Mouse (Mus musculus) layer of hippocampus, adult 8-10 months (tissue): Measurements from ENCODE around the gene Zfp467. TPM values are rescaled to one million over a fixed set of nuclear protein-coding genes. Genes with fewer than 3 reads are reported as not detected.

Source experiments
- DNase-seq, 2 experiments: peaks; one replicate each; pipeline ENCODE4 v3.0.0; 2022; ENCODE audit warnings: low spot score in 2 of 2
- total RNA-seq, 4 experiments: library from RNA; stranded (reverse); gene quantifications; 2 replicates each; pipeline ENCODE4 v1.2.4; 2022

The Zfp467 gene
- total RNA-seq, 4 experiments from 2014 or later = 24.6 to 32.2 (median 28.2) TPM

DNA sequence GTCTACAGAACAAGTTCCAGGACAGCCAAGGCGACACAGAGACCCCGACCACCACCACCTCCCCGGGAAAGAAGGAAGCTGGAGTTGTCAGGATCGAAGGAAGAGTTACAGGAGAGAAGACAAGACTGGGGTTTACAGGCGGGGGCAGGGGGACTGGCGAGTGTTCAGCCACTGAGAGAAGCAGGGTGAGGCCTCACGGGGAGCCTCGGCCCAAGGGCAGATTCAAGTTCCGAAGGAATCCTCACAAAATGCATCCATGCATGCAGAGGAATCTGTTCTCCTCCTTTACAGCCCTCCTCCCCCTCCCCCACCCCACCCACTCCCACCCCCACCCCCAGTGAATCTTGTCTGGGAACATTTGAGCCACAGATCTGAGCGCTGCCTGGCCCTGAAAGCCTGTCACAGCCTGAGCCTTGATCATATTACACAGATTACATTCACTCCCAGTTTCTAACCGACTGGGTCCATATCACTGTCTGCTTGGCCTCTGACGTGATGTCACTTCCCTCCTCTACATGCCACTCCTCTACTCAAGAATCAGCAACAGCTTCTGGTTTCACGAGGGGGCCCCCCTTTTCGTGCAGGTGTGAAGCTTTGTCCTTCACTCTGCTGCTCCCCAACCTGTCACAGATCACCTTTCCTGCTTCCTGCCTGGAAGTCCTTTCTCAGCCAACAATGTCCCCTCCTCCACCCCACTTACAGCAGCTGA, 5.2 kb downstream of the Zfp467 start:
- no peak for DNase-seq

DNA sequence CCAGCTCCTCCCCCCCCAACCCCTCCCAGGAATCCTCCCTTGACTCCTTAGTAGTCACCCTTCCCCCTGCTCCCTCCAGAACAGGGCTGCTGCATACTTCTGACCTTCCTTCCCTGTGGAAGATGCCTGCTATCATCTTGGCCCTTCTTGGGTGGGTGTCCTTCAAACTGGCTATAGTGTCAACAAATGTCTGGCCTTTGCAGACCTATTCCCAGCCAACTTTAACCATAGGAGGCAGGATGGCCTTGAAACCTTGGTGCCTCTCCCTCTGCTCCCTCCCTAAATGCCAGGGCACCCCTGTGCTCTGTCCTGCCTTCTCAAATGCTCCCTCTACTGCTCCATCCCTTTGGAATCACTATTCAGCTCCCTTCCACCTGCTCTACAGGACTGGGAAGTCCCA, 6.0 kb downstream of the Zfp467 start:
- no peak for DNase-seq

DNA sequence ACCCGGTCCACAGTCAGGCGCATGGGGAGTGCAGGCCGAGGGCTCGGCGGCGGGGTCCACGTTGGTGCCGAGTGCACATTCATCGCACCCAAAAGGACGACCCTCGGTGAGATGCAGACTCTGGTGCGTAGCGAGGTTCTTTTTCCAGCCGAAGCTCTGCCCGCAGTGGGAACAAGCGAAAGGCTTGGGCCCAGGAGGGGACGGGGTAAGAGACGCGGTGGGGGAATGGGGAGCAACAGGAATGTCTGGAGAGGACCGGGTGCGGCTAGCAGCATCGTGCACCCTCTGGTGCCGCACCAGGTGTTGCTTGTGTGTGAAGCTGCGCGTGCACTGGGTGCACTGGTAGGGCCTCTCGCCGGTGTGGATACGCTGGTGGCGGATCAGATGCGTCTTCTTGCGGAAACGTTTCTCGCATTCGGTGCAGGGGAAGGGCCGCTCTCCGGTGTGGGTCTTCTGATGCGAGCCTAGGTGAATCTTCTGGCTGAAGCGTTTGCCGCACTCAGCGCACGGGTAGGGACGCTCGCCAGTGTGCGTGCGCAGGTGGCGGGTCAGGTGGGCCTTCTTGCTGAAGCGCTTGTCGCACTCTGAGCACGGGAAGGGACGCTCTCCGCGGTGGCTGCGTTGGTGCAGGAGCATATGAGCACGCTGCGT, 7.0 kb downstream of the Zfp467 start:
- DNase-seq = no peak

DNA sequence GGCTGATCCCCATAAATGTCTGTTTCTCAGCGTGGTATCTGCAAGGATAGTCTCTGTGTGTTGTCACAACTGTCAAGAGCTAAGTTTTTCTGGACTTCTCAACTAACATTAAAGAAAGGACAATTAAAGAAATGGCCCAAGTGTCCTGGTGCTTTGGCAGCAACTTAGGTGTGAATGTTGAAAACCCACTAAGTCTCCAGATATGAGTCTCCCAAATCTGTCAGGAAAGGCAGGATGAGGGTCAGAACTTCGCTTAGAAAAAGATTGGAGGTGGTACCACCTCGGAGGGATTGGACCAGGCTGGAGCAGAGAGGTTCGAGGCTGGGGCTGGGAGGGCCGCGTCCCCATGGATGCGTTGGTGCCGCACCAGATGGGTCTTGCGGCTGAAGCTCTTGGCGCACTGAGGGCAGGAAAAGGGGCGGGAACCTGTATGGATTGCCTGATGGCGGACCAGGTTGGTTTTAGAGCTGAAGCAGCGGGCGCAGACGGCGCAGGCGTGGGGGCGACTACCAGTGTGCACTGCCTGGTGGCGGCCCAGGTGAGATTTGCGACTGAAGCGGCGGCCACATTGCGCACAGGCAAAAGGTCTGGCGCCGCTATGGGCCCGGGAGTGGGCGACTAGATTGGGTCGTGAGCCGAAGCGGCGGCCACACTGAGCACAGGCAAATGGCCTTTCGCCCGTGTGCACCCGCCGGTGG, 7.8 kb downstream of the Zfp467 start:
- no peak for DNase-seq

DNA sequence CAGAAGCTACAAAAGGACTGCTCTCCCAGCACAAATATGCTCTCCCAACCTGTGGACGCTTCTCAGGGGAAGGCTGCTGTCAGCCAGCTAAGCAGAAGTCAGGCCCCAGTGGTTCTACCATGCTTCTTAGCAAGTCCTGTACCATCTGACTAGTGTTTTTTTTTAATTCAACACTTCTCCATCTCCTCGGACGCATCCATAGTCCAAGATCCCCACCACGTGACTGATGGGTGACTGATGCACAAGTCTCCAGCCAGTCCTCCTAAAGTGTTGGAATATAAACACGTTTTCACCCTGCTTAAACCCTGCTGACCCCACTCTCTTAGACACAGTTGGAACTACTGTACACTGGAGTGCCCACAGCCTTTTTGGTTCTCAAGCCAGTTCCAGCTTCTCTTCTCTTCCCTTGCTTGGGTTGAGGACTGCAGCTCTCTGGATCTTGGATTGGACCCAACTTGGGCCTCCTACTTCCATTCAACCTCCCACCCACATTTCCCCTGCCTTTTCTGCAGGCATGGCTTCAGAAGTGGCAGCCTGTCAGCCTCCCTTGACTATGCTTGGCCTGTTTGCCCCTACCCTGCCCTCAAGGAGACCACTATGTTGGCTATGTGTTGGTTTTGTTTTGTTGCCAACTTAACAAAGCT, 9.8 kb downstream of the Zfp467 start:
- DNase-seq = no peak

DNA sequence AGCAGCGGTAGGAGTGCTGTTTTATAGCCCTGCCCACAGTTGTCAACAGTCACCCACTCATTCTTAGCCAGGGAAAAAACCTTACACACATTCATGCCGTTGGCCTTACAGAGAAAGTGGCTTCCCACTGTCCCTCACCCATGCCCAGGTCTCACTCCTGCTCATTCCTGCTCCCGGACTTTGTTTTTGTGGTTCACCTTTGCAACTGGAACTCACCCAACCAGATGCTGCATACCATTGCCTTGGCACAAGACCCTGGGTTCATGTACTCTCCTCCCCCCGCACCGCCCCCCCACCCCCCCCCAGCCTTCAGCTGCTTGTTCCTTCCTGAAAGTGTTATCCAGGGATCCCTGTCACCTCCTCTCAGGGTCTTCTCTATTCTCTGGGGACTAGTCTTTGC, 10.5 kb downstream of the Zfp467 start:
- no peak for DNase-seq

DNA sequence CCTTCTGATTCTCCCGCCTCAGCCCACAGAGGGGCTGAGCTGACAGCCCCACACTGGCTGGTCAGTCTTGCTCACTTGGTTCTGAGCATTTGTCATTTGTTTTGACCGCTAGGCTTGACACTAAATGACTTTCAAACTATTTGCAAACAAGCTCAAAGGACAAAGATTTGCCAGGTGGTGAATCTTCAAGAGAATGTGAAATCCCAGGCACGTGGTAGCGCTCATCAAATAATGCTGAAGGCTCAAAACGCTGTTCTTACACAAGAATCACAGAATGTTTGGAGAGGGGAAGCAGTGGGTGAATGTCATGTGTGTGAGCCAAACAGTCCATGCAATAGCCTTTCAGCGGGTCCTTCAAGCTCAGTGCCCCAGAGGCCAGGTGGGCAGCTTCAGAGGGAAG, 11.0 kb downstream of the Zfp467 start:
- no peak for DNase-seq

DNA sequence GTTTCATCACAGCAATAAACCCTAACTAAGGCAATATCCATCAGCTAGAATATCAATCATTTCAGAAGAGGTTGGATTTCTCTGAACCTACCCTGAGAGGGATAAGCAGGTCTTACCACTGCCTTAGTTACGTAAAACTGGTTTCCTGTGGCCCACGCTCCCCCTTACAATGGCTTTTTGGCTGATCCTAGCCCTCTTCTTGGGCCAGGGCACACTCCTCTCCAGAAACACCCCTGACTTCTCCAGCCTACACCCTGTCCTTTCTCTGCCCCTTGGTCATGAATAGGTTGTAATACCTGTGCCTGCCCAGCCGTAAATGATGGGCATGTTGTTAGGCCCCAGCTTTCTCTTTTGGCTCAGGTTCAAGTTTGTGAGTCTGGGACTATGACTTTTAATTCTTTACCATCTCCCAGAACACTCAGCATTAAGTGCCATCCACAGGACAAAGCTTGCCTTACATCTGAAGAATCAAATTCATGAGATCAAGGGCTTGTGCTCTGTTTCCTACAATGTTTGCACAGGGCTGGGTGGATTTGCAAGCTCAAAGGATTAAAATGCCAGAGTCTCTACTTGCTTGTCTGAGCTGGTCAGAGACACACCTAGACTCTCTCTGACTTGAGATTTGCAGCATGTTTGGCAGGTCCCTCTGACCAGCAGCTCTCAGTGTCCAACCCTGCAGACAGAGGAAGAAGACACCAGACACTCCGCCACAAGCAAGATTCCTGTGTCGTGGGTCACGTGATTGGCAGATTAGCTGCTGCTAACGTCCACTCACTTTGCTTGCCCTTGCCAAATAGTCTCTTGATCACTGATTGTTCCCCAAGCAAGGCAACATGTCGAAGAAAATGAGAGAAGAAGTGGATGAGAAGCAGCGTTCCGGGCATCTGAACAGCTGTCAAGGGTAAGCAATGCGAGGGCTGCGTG, 12.5 kb downstream of the Zfp467 start:
- DNase-seq = no peak

DNA sequence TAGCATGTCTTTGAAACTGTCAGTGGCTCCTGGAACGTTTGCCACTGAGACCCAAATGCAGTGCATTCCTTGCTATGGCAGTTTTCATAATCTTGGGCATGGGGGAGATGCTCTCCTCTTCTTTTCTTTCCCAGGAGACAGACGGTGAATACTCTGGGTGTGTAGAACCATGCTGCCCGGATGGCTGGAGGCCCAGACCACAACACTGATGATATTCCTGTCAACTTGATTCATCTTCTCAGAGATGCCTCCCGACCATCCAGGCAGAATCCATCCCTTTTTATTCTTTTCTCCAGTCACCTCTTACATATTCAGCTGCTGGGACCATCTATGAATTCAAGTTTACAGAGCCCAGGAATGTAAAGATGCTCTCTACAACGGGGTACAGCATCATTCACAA, 14.9 kb downstream of the Zfp467 start:
- no peak for DNase-seq

DNA sequence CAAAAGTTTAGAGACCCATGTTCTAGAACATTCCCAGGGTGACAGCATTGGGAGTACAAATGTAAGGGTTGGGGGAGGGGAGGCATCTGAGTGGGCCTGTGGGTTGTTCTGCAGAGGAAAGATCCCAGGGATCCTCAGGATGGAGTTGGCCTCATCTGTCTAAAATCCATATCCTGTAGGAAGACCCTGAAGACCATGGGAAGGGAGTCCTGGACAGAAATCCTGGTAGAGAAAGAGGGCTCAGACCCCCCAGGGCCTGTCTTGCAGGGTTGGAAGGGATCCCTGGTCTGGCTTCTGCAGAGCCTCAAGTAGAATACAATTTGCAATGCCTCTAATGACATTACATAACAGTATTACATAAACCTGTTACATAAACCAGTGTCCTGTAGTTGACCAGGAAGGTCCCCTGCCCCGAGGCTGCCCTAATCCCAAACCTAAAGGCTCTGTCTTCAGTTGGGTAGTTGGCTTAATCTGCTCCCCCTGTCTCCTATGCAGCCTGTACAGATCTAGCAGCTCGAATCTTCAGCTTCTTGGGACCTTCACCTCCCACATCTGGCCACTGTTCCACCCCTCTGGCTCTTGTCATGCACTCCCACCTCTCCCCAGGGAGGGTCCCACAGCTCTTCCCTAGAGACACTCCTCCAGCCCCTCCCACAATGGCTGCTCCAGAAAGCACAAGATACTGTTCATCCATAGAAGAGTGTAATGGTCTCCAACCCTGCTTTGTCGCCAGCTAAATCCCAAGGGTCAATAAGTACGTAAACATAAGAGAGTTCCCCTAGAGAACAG, 16.7 kb downstream of the Zfp467 start:
- DNase-seq = no peak

DNA sequence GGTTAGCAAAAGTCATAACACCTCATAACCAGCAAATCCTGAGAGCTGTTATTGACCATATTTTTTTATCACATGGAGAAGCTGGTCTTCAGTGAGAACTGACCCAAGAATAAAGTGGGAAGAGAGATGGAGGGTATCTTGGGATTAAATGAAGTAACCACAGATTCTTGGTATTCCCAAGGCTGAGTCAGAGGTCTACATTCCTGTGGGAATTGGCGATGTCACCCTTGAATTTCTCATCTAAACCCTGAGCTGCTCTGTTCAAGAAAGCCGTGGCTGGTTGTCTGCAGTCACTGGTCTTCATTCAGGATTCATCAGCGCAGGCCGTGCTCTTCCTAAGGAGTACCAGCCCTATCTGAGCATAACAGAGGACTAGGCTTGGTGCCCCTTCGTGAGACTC, 18.7 kb downstream of the Zfp467 start:
- no peak for DNase-seq

DNA sequence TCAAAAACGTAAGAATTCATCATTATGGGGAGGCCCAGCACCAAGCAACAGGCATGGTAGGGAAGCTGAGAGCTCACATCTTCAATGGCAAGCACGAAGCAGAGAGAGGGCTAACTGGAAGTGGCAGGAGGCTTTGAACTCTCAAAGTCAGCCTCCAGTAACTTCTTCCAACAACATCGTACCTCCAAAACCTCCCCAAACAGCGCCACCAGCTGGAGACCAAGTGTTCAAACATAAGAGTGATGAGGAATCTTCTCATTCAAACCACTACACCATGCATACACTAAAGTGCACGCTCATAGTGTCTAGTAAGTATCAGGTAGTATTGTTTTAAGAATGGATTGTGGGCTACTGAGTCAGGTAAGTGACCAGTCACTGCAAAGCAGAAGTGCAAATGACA, 21.6 kb downstream of the Zfp467 start:
- DNase-seq = no peak

DNA sequence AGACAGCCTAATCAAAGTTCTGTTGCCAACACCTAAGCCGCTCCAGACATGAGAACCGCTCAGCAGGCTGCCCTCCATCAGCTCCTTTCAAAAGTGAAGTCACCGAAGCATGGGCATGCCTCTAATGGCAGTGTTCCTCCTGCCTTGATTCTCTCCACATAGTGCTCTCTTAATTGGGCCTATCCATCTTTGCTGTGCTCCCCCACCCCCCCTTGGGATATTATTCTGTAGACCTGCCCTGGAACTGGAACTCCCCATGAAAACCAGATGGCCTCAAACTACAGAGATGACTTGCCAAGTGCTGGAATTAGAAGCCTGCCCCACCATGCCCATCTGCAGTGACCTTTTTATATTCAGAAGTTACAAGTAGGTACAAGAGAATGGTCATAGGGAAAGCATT, 22.3 kb downstream of the Zfp467 start:
- DNase-seq = no peak

DNA sequence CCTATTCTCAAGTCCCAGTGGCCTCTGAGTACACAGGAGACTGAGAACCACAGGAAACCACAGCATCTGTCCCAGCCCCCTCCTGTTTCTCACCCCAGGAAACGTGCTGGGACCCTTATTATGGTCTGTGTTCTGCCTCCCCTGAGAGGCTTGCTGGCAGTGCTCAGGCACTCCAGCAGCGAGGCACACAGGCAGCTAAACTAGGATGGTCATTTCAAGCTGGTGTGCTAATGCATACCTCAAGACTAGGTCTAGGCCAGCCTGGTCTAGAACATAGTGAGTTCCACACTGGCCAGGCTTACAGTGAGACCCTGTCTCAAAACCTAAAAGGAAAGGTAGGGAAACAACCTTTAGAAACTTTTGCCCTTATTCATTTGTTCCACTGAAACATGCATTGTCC, 25.0 kb downstream of the Zfp467 start:
- DNase-seq = no peak

DNA sequence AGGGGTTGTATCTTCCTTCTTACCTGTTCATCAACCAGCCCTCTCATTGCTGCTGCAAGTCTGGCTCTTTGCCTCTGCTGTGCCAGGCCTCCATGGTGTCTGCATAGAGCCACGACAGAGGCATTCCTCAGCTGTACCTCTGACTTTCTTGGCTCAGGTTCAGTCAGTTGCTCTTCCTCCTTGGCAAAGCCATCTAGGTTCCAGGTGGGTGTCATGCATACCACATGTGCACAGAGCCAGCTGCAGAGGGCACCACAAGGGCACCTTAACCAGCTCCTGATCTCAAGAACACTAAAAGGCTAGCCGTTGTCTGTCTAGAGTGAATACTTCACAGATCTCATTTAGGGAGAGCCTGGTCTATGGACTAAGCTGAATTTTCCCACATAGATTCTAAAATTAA, 29.1 kb downstream of the Zfp467 start:
- DNase-seq = no peak

DNA sequence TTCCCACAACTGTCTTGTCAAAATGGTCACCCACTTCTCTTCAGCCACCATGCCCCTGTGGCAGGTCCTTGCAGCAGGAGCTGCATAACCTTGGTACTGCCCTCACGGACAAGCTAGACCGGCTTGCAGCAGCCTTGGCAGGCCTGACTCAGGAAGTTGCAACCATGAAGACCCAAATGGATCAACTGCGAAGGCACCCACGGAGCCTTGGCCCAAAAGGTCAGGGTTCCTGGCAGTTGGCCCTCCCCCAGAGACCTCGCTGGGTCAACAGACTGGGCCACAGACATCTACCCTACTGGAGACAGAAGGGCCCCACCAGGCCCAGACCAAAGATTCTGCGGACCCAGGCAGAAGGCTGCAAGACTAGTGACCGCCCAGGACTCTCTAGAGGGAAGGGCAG, 30.0 kb downstream of the Zfp467 start:
- no peak for DNase-seq

DNA sequence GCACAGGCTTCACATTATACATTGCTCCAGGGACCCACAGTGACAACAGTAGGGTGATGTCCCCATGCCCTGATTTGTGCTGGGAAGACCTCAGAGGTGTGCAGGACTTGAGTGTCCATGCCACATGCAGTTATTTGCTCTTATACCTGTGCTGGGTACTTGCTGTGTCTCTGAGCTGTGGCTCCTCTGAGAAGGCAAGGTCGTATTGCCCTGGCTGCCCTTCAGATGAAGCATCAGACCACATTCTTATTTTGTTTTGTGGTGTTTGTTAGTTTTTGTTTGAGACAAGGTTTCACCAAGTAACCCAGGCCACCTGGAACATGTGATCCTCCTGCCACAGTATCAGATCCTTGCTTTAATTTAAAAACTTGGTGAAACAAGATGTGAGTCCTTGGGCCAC, 30.7 kb downstream of the Zfp467 start:
- no peak for DNase-seq

DNA sequence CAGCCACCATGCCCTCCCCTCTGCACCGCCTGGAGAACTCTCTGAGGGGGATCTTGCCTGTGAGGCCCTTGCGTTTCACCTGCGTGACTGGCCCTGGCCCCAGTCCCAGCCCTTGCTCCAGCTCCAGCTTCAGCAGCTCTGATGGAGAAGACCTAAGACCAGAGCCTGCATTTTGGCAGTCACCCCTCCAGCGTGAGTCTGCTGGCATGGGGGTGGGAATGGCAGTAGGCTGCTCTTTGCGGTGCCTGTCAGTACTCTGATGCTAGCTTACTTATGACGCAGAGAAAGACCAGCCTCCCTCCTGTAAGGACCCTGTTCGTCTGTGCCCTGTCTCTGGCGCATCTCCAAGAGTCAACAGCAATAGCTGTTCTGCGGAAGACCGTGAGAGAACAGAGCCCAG, 32.5 kb downstream of the Zfp467 start:
- no peak for DNase-seq

DNA sequence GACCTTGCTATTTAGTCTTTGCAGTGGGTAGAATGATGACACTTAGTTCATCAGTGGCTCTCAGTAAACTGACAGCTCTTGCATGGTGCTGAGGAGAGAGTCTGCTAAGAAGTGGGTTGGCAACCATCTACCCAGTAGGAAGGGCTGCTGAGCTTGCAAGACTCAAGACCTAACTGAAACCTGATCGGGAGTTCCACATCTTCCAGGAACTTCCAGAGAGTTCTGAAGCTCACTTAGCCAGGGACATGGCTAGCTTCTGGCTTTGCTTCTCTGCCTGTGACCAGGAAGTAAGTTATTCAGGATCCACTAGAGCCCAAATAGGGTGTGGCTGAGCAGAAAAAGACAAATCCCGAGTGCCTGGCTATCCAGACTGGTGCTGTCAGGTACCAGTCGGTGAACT, 33.0 kb downstream of the Zfp467 start:
- DNase-seq = no peak

DNA sequence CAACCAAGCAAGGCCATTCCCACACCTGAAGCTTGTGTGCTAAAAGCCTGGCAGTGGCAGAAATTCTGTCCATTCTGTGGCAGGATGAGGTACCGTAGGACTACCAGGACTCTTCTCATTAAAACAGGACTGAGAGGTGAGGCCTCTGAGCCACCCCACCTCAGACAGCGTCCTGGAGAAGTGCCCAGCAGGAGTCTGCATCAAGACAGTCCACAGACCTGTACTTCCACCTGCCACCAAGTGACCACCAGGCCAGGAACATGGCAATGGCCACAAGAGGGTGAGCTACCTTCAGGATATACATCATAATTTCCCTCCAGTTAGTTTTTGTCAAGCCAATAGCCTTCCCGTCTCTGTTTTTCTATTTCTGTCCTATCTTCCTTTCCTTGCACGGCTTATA, 33.5 kb downstream of the Zfp467 start:
- no peak for DNase-seq
